Mouse (Mus musculus): ENCODE measurements at regions not wholly inside any gene's neighbourhood (a gene's known extent, or its start where the extent isn't known, plus 50 kb on each side); places are given as distances from the start of the nearest gene placed in this dataset.

- DNase-seq = no peak
Observed at GRCm38 (mm10) chr12:12562267-12562666, 300.3 kb downstream of the Fam49a start.

- no peak for DNase-seq
Observed at GRCm38 (mm10) chr12:12551818-12552217, 289.9 kb downstream of the Fam49a start.

- no peak for DNase-seq
Observed at GRCm38 (mm10) chr12:12549649-12550048, 287.7 kb downstream of the Fam49a start.

- DNase-seq = no peak
Observed at GRCm38 (mm10) chr12:12548688-12549087, 286.7 kb downstream of the Fam49a start.

GRCm38 (mm10) chr12:12547477-12547876 is 285.5 kb downstream of the Fam49a start:
- DNase-seq = no peak

- DNase-seq = no peak
Observed at GRCm38 (mm10) chr12:12546372-12547031, 284.6 kb downstream of the Fam49a start.

GRCm38 (mm10) chr12:12541076-12542070 is 279.4 kb downstream of the Fam49a start:
- DNase-seq = peak; percentile 39

GRCm38 (mm10) chr12:12539291-12539690 is 277.4 kb downstream of the Fam49a start:
- no peak for DNase-seq

GRCm38 (mm10) chr12:12534779-12535178 is 272.8 kb downstream of the Fam49a start:
- DNase-seq = no peak

- no peak for DNase-seq
Observed at GRCm38 (mm10) chr12:12530796-12531195, 268.9 kb downstream of the Fam49a start.

GRCm38 (mm10) chr12:12529541-12529940 is 267.6 kb downstream of the Fam49a start:
- DNase-seq = no peak

GRCm38 (mm10) chr12:12528478-12528981 is 266.6 kb downstream of the Fam49a start:
- no peak for DNase-seq

- no peak for DNase-seq
Observed at GRCm38 (mm10) chr12:12527766-12528477, 266.0 kb downstream of the Fam49a start.

- peak; percentile 6 for DNase-seq
Observed at GRCm38 (mm10) chr12:12527366-12527765, 265.4 kb downstream of the Fam49a start.

- no peak for DNase-seq
Observed at GRCm38 (mm10) chr12:12520311-12520852, 258.4 kb downstream of the Fam49a start.

- no peak for DNase-seq
Observed at GRCm38 (mm10) chr12:12518490-12519070, 256.6 kb downstream of the Fam49a start.

- DNase-seq = no peak
Observed at GRCm38 (mm10) chr12:12517020-12517419, 255.1 kb downstream of the Fam49a start.

GRCm38 (mm10) chr12:12510764-12511163 is 248.8 kb downstream of the Fam49a start:
- no peak for DNase-seq

- DNase-seq = no peak
Observed at GRCm38 (mm10) chr12:12509164-12509937, 247.4 kb downstream of the Fam49a start.

GRCm38 (mm10) chr12:12508487-12509125 is 246.7 kb downstream of the Fam49a start:
- no peak for DNase-seq
